Mouse (Mus musculus): Measurements from ENCODE around the gene 1700029H14Rik.

- TF ChIP-seq CTCF (IDR thresholded peaks at IDR 0.05; ENCODE audit: low read depth, low read length) (no peak), POLR2A (IDR thresholded peaks at IDR 0.05; ENCODE audit: borderline replicate concordance, low read depth, low read length) (no peak)
Measured at GRCm38 (mm10) chr8:13531602-13532171, 30.6 kb downstream of the 1700029H14Rik start.
